Mouse (Mus musculus) myocyte (in vitro differentiated cells): ENCODE results near the gene Ifit3. TPM values are rescaled to one million over a fixed set of nuclear protein-coding genes. Genes with fewer than 3 reads are reported as not detected.
"Not testable (repeated sequence)": the region's sequence is repeated elsewhere in the genome, so short reads cannot be mapped to it uniquely, and the experiment has no call there.

Experiments
- H3K27me3 ChIP-seq: one replicate; pipeline ENCODE4 v1.6.1; 2011; ENCODE audit not compliant: control insufficient read depth, insufficient read depth, insufficient read length
- H3K36me3 ChIP-seq: one replicate; pipeline ENCODE4 v1.6.1; 2011; ENCODE audit not compliant: control insufficient read depth, insufficient read depth
- H3K4me2 ChIP-seq: one replicate; pipeline ENCODE4 v1.6.1; 2011; ENCODE audit warnings: low read depth, control low read depth
- H3K4me3 ChIP-seq: one replicate; pipeline ENCODE4 v1.5.1; 2011; ENCODE audit warnings: mild to moderate bottlenecking, control low read depth, moderate library complexity
- H3K79me2 ChIP-seq: one replicate; pipeline ENCODE4 v1.6.1; 2011; ENCODE audit not compliant: control insufficient read depth, insufficient read depth
- H3ac ChIP-seq: one replicate; pipeline ENCODE4 v1.6.1; 2011; ENCODE audit not compliant: control insufficient read depth, insufficient read length
- CEBPB ChIP-seq: IDR thresholded peaks from 2 replicates; pipeline ENCODE4 v1.6.1; 2011; ENCODE audit warnings: mild to moderate bottlenecking, moderate library complexity; ENCODE audit not compliant: poor library complexity, insufficient read depth, severe bottlenecking
- E2F4 ChIP-seq: IDR thresholded peaks from one replicate; pipeline ENCODE4 v1.6.1; 2011; ENCODE audit warnings: mild to moderate bottlenecking, control low read depth, moderate library complexity; ENCODE audit not compliant: insufficient read depth
- MAX ChIP-seq: IDR thresholded peaks from one replicate; pipeline ENCODE4 v1.6.1; 2011; ENCODE audit warnings: low read depth, mild to moderate bottlenecking, control low read depth
- MYOD1 ChIP-seq, 3 experiments: IDR thresholded peaks; one replicate each; pipeline ENCODE4 v1.6.1; 2011; ENCODE audit warnings: control low read depth in 2 of 3, low read depth in 2 of 3, mild to moderate bottlenecking in 2 of 3, moderate library complexity in 1 of 3; ENCODE audit not compliant: insufficient read length in 2 of 3, control insufficient read depth in 1 of 3
- MYOG ChIP-seq, 3 experiments: IDR thresholded peaks; one replicate each; pipeline ENCODE4 v1.6.1; 2011; ENCODE audit warnings: control low read depth in 2 of 3, low read depth in 2 of 3, mild to moderate bottlenecking in 2 of 3; ENCODE audit not compliant: insufficient read length in 2 of 3, control insufficient read depth in 1 of 3, insufficient read depth in 1 of 3
- POLR2A ChIP-seq: IDR thresholded peaks from one replicate; pipeline ENCODE4 v1.6.1; 2011; ENCODE audit warnings: low read depth, mild to moderate bottlenecking, control low read depth, moderate library complexity; ENCODE audit not compliant: insufficient read length
- POLR2AphosphoS2 ChIP-seq: IDR thresholded peaks from one replicate; pipeline ENCODE4 v1.6.1; 2011; ENCODE audit warnings: low read depth, control low read depth; ENCODE audit not compliant: insufficient read length
- REST ChIP-seq: IDR thresholded peaks from one replicate; pipeline ENCODE4 v1.6.1; 2011; ENCODE audit warnings: mild to moderate bottlenecking, control low read depth, moderate library complexity; ENCODE audit not compliant: insufficient read depth, insufficient read length
- SRF ChIP-seq: IDR thresholded peaks from one replicate; pipeline ENCODE4 v1.6.1; 2011; ENCODE audit warnings: low read depth; ENCODE audit not compliant: control insufficient read depth, insufficient read length
- TCF12 ChIP-seq: IDR thresholded peaks from one replicate; pipeline ENCODE4 v1.6.1; 2011; ENCODE audit warnings: mild to moderate bottlenecking, control low read depth; ENCODE audit not compliant: poor library complexity, insufficient read depth, severe bottlenecking
- TCF3 ChIP-seq: IDR thresholded peaks from one replicate; pipeline ENCODE4 v1.6.1; 2011; ENCODE audit warnings: low read depth, control low read depth; ENCODE audit not compliant: insufficient read length
- USF1 ChIP-seq: IDR thresholded peaks from one replicate; pipeline ENCODE4 v1.6.1; 2011; ENCODE audit warnings: low read depth, mild to moderate bottlenecking, control low read depth, moderate library complexity
- polyA plus RNA-seq: library from polyadenylated mRNA; unstranded; fragments of >200 nt; fragmentation: generic; extraction: Trizol; gene quantifications from one replicate; pipeline ENCODE4 v1.2.1, GENCODE M21; 2012; ENCODE audit warnings: missing spikeins

The Ifit3 gene
- polyA plus RNA-seq, 1 experiment: 0.23 TPM

DNA sequence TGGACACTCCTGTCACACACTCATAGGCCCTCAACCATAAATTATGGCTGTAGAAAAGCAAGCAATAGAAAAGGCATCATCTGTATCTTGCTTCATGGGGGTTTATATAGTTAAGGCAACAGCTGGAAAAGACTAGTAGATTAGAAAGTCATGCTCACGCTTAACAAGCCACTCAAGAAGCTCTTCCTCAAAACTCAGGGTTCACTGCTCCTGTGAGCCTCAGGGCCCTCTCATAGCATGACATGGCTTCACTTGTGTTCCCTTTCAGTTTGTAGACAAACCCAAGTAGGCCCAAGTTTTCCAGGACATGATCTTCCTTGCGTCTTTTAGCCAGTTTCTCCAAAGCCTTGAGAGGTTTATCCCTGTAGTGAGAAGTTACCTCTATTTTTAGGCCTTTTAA is 10.1 kb downstream of the Ifit3 start:
- TF ChIP-seq SRF (no peak), MYOD1 (IDR thresholded peaks at IDR 0.05; ENCODE audit: control insufficient read depth in 1 of 3, insufficient read length in 2 of 3, low read depth in 2 of 3) (no peak), POLR2AphosphoS2 (no peak), POLR2A (no peak), MAX (no peak), USF1 (no peak), TCF12 (no peak), E2F4 (no peak), MYOG (IDR thresholded peaks at IDR 0.05; ENCODE audit: control insufficient read depth in 1 of 3, insufficient read depth in 1 of 3, insufficient read length in 2 of 3, low read depth in 2 of 3) (no peak)
- Histone ChIP-seq H3K36me3 (no peaks in the 10 kb centered on the region), H3K27me3 (no peaks in the 10 kb centered on the region), H3K79me2 (no peaks in the 10 kb centered on the region), H3K4me2 (no peak overlapping the region), H3K4me3 (no peak overlapping the region), H3ac (no peak overlapping the region)

- not testable (repeated sequence) for H3K79me2 ChIP-seq, H3K4me2 ChIP-seq, H3K4me3 ChIP-seq, H3ac ChIP-seq, H3K36me3 ChIP-seq, H3K27me3 ChIP-seq
These were observed 11.2 kb downstream of the Ifit3 start for GRCm38 (mm10) chr19:34594523-34594922.

DNA sequence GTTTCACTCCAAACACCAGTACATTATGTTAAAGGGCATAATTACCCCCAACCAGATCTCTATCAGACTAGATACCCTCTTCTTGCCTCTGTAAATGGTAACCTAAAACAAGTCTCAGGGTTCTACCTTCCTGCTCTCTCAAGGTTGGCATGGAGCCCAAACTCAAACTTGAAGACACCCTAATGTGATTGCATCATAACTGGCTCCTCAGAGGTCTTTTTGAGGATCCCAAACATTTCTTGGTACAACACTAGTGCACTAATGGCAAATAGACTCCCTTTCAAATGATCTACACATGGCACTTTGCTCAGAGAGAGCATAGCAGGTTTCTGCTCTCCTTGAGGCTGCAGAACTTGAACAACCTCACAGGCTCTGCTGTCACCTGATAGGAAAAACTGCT is 13.5 kb downstream of the Ifit3 start:
- H3K36me3 ChIP-seq: no peaks in the 10 kb centered on the region
- H3ac ChIP-seq: no peak overlapping the region
- no peak overlapping the region for H3K4me3 ChIP-seq
- no peaks in the 10 kb centered on the region for H3K79me2 ChIP-seq
- H3K4me2 ChIP-seq: no peak overlapping the region
- no peak for TF ChIP-seq CEBPB
- TF ChIP-seq POLR2AphosphoS2: no peak
- no peak for TF ChIP-seq REST
- no peak for TF ChIP-seq MYOG (IDR thresholded peaks at IDR 0.05; ENCODE audit: control insufficient read depth in 1 of 3, insufficient read depth in 1 of 3, insufficient read length in 2 of 3, low read depth in 2 of 3)
- TF ChIP-seq TCF3: no peak
- TF ChIP-seq MYOD1 (IDR thresholded peaks at IDR 0.05; ENCODE audit: control insufficient read depth in 1 of 3, insufficient read length in 2 of 3, low read depth in 2 of 3): no peak
- TF ChIP-seq SRF: no peak
- no peak for TF ChIP-seq POLR2A
- no peak for TF ChIP-seq MAX
- no peak for TF ChIP-seq E2F4
- no peak for TF ChIP-seq TCF12
- no peak for TF ChIP-seq USF1
- H3K27me3 ChIP-seq: no peaks in the 10 kb centered on the region

- H3K36me3 ChIP-seq: no peaks in the 10 kb centered on the region
- no peaks in the 10 kb centered on the region for H3K27me3 ChIP-seq
- H3K4me3 ChIP-seq: no peak overlapping the region
- H3K4me2 ChIP-seq: peak overlapping the region; percentile 7
- TF ChIP-seq E2F4: no peak
- TF ChIP-seq TCF3: no peak
- TF ChIP-seq POLR2A: no peak
- no peak for TF ChIP-seq MYOD1 (IDR thresholded peaks at IDR 0.05; ENCODE audit: control insufficient read depth in 1 of 3, insufficient read length in 2 of 3, low read depth in 2 of 3)
- no peak for TF ChIP-seq POLR2AphosphoS2
- no peak for TF ChIP-seq MAX
- no peak for TF ChIP-seq TCF12
- TF ChIP-seq USF1: no peak
- TF ChIP-seq SRF: no peak
- no peak for TF ChIP-seq CEBPB
- no peak for TF ChIP-seq MYOG (IDR thresholded peaks at IDR 0.05; ENCODE audit: control insufficient read depth in 1 of 3, insufficient read depth in 1 of 3, insufficient read length in 2 of 3, low read depth in 2 of 3)
- no peak for TF ChIP-seq REST
- H3ac ChIP-seq: no peak overlapping the region
- H3K79me2 ChIP-seq: no peaks in the 10 kb centered on the region
These were observed 15.0 kb downstream of the Ifit3 start for GRCm38 (mm10) chr19:34598341-34598740.

DNA sequence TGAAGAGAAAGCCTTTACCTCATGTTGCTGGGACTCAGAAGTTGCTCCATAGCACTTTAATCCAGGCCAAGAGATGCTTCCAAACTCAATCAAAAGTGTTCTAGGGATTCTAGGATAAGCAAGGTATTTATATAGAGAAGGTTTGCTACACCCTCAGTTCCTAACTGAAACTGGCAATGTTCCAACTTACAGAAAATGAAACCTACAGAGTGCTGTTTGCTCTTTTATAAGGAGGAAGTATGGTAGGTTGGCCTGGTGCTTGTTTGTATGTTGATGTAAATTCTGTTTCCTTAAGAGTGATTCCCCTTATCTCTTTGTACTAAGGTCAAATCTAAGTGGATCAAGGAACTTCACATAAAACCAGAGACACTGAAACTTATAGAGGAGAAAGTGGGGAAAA is 15.9 kb downstream of the Ifit3 start:
- not testable (repeated sequence) for H3K36me3 ChIP-seq, H3K4me3 ChIP-seq, H3K27me3 ChIP-seq, H3K4me2 ChIP-seq, H3ac ChIP-seq, H3K79me2 ChIP-seq

DNA sequence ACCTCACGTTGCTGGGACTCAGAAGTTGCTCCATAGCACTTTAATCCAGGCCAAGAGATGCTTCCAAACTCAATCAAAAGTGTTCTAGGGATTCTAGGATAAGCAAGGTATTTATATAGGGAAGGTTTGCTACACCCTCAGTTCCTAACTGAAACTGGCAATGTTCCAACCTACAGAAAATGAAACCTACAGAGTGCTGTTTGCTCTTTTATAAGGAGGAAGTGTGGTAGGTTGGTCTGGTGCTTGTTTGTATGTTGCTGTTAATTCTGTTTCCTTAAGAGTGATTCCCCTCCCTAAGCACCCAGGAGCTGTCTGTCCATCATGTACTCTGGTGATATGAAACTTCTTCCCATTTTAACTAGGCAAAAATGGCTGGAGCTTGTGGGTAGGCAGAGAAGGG is 18.6 kb downstream of the Ifit3 start, which contains the start of gene Ifit1bl1:
Ifit1bl1 (minus strand) TSS at position 69 of the 400 bp plus-strand sequence.
- H3K79me2 ChIP-seq, H3K4me3 ChIP-seq, H3K36me3 ChIP-seq, H3K4me2 ChIP-seq, H3ac ChIP-seq, H3K27me3 ChIP-seq: not testable (repeated sequence)
